Comparison of ENCODE assay signal across 28 mouse cellular contexts in genomic region chr6:88676753-88677736, GRCm38 (mm10). TPM values are rescaled to one million over a fixed set of nuclear protein-coding genes. Genes with fewer than 3 reads are reported as not detected.
A peak's percentile ranks its signal among the peaks of the same experiment; 100 is the strongest.
DNase-seq lines count a peak whose midpoint lies in the region; ATAC-seq and TF ChIP-seq lines count a peak whose summit lies in the region.
"Had no signal": no experiment of that assay in that cellular context is flagged by ENCODE, and none has a peak within 500 bp of the region (broad histone marks: within the 10 kb centered on the region; RNA-seq: fewer than 3 reads in every experiment).

No protein-coding gene starts in this region.

- no peaks in the 10 kb centered on the region for H3K4me1 ChIP-seq in stomach, embryonic 16.5 days (ENCODE audit: control insufficient read depth, insufficient read depth, low read length)
- H3K4me1 ChIP-seq in stomach, postnatal 0 days (replicated peaks; ENCODE audit: control insufficient read depth, insufficient read depth) = no peaks in the 10 kb centered on the region
- H3K4me1 ChIP-seq: embryonic facial prominence, embryonic 13.5 days; forebrain, embryonic 10.5 days; heart, embryonic 13.5 days; hindbrain, embryonic 12.5 days had no signal

- TF ChIP-seq EP300 in stomach, postnatal 0 days (optimal IDR thresholded peaks at IDR 0.05) = no peak

- no peak for ATAC-seq in stomach, embryonic 16.5 days (ENCODE audit: insufficient read depth, low FRiP score)
- no peak for ATAC-seq in stomach, postnatal 0 days (ENCODE audit: low FRiP score, low TSS enrichment)
- ATAC-seq in erythroblast, adult 5-6 weeks (replicated peaks; ENCODE audit: low FRiP score, poor library complexity, severe bottlenecking) = peak; percentile 99
- ATAC-seq: forebrain, postnatal 0 days; lung, postnatal 0 days had no signal

- H3K4me3 ChIP-seq in stomach, embryonic 16.5 days (replicated peaks; ENCODE audit: low read length) = no peak overlapping the region
- H3K4me3 ChIP-seq in stomach, postnatal 0 days (ENCODE audit: low read depth, low read length) = no peak overlapping the region
- H3K4me3 ChIP-seq: embryonic facial prominence, embryonic 13.5 days; forebrain, embryonic 10.5 days; heart, adult 2 months; heart, embryonic 13.5 days; hindbrain, embryonic 12.5 days; layer of hippocampus, adult 2 months; left cerebral cortex, adult 2 months; liver, embryonic 15.5 days had no signal

- H3K9me3 ChIP-seq in stomach, embryonic 16.5 days (replicated peaks; ENCODE audit: control insufficient read depth, low read length) = no peaks in the 10 kb centered on the region
- H3K9me3 ChIP-seq in stomach, postnatal 0 days (ENCODE audit: control insufficient read depth, low read length) = no peaks in the 10 kb centered on the region
- H3K9me3 ChIP-seq: embryonic facial prominence, embryonic 13.5 days; forebrain, embryonic 10.5 days; heart, embryonic 13.5 days; hindbrain, embryonic 12.5 days; liver, embryonic 15.5 days had no signal

- no peaks in the 10 kb centered on the region for H3K36me3 ChIP-seq in stomach, embryonic 16.5 days (ENCODE audit: control insufficient read depth, insufficient read depth, low read length)
- no peaks in the 10 kb centered on the region for H3K36me3 ChIP-seq in stomach, postnatal 0 days (ENCODE audit: control insufficient read depth, insufficient read depth, low read length)
- H3K36me3 ChIP-seq: embryonic facial prominence, embryonic 13.5 days; forebrain, embryonic 10.5 days; heart, embryonic 13.5 days; hindbrain, embryonic 12.5 days; liver, embryonic 15.5 days had no signal

- H3K4me2 ChIP-seq in stomach, embryonic 16.5 days (ENCODE audit: low read depth, low read length) = no peak overlapping the region
- no peak overlapping the region for H3K4me2 ChIP-seq in stomach, postnatal 0 days (replicated peaks; ENCODE audit: low read depth)
- H3K4me2 ChIP-seq: embryonic facial prominence, embryonic 13.5 days; heart, embryonic 13.5 days; hindbrain, embryonic 12.5 days; liver, embryonic 15.5 days; midbrain, embryonic 11.5 days had no signal

- no peaks in the 10 kb centered on the region for H3K27me3 ChIP-seq in stomach, embryonic 16.5 days (ENCODE audit: control insufficient read depth, insufficient read depth, low read length)
- no peaks in the 10 kb centered on the region for H3K27me3 ChIP-seq in stomach, postnatal 0 days (ENCODE audit: control insufficient read depth, insufficient read depth, low read length)
- H3K27me3 ChIP-seq: embryonic facial prominence, embryonic 13.5 days; heart, embryonic 13.5 days; hindbrain, embryonic 12.5 days had no signal

- TF ChIP-seq CTCF in stomach, postnatal 0 days (IDR thresholded peaks at IDR 0.05; ENCODE audit: low read depth) = no peak

- no peak overlapping the region for H3K9ac ChIP-seq in stomach, embryonic 16.5 days (ENCODE audit: low read length)
- no peak overlapping the region for H3K9ac ChIP-seq in stomach, postnatal 0 days (ENCODE audit: low read length)
- H3K9ac ChIP-seq: embryonic facial prominence, embryonic 13.5 days; forebrain, postnatal 0 days; heart, embryonic 13.5 days; hindbrain, embryonic 12.5 days; liver, embryonic 15.5 days had no signal

- 0 out of 2 replicates have a peak overlapping the region, but pooled peaks have one; percentile 4 for H3K27ac ChIP-seq in stomach, embryonic 16.5 days (ENCODE audit: low read length)
- H3K27ac ChIP-seq in stomach, postnatal 0 days (replicated peaks) = no peak overlapping the region
- H3K27ac ChIP-seq: embryonic facial prominence, embryonic 13.5 days; forebrain, embryonic 10.5 days; heart, adult 2 months; heart, embryonic 13.5 days; hindbrain, embryonic 12.5 days; layer of hippocampus, adult 2 months; left cerebral cortex, adult 2 months; liver, embryonic 15.5 days; macrophage had no signal

- DNase-seq in layer of hippocampus, adult 9-11 months = peak; percentile 11
- DNase-seq in layer of hippocampus, postnatal 36 days = no peak
- DNase-seq in stomach, postnatal 0 days (ENCODE audit: low spot score) = no peak
- DNase-seq in adrenal gland, postnatal 36 days = no peak
- DNase-seq in cerebellum, adult 9-11 months = no peak
- DNase-seq: adrenal gland, postnatal 25 days; cerebellum, adult 11-12 months; cerebellum, postnatal 14 days; forebrain, postnatal 0 days; gastrocnemius, postnatal 25 days; heart, adult 2 months; heart, postnatal 14 days; kidney, adult 18-20 months; thymus, adult 2 months; thymus, postnatal 4 days had no signal

- WGBS in stomach, embryonic 16.5 days = 86% methylated on average over 6 of the region's 6 CpGs
- 76% methylated on average over 6 of the region's 6 CpGs for WGBS in stomach, postnatal 0 days

RNA-seq across cellular contexts. Expression of gene Kbtbd12, which starts 39.3 kb away (rescaled TPM):
- total RNA-seq in layer of hippocampus, postnatal 36 days (2021) = under 1 TPM; 0.30 to 0.33 TPM
- 0.61 and 1.7 TPM in 2 replicates for polyA plus RNA-seq in stomach, embryonic 16.5 days (2015; fragmentation: Nextera tagmentation; extraction: Ambion mirVana)
- 0.28 and 0.62 TPM in 2 replicates for polyA plus RNA-seq in stomach, postnatal 0 days (2015; fragmentation: Nextera tagmentation; extraction: Ambion mirVana)
- 15.5 and 26.9 TPM in 2 replicates for total RNA-seq in erythroblast, adult 5-6 weeks (2015; ENCODE audit: low replicate concordance)
- 32.2 and 64.1 TPM in 2 replicates for total RNA-seq in erythroblast, adult 5-6 weeks (2017; ENCODE audit: low replicate concordance)
- total RNA-seq in adrenal gland, postnatal 36 days (2021) = 1 to 10 TPM in 1 of 2 experiments, under 1 TPM in 1; 0.46 to 3.3 TPM
- polyA plus RNA-seq: hindbrain, embryonic 12.5 days; midbrain, embryonic 11.5 days; stomach, embryonic 14.5 days had no signal

RNA-seq across cellular contexts. Expression of gene Mgll, which starts 47.2 kb away (rescaled TPM):
- total RNA-seq in layer of hippocampus, postnatal 36 days (2021) = 100 to 1,000 TPM; 178 to 181 TPM
- 121 and 125 TPM in 2 replicates for polyA plus RNA-seq in stomach, embryonic 16.5 days (2015; fragmentation: Nextera tagmentation; extraction: Ambion mirVana)
- polyA plus RNA-seq in stomach, postnatal 0 days (2015; fragmentation: Nextera tagmentation; extraction: Ambion mirVana) = 117 and 127 TPM in 2 replicates
- total RNA-seq in erythroblast, adult 5-6 weeks (2015; ENCODE audit: low replicate concordance) = 29.8 and 41.2 TPM in 2 replicates
- 44.1 and 78.5 TPM in 2 replicates for total RNA-seq in erythroblast, adult 5-6 weeks (2017; ENCODE audit: low replicate concordance)
- 100 to 1,000 TPM; 160 to 194 TPM for total RNA-seq in adrenal gland, postnatal 36 days (2021)
